Mouse (Mus musculus): Measurements from ENCODE around the gene Aqp1. TPM values are rescaled to one million over a fixed set of nuclear protein-coding genes. Genes with fewer than 3 reads are reported as not detected.

Aqp1 gene
- polyA plus RNA-seq, 1 experiment: 206 TPM

DNA sequence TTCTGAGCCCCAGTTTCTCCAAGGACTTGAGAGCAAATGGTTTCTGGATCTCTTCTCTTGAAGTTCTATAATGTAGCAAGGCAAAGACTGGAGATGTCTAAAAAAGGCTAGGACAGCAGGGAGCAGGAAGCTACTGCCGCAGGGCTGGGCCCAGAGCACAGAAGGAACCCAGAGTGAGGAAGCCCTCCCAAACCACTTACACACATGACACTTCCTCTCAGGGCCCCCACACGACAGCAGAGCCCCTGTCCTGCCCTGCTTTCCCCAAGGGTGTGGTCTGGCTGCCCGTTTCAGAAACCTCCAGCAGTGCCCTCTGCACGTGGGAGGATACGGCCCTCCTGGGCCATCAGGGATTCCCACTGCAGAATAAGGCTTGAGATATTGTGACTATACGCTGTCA lies 4.9 kb upstream of the Aqp1 start:
- TF ChIP-seq POLR2A (IDR thresholded peaks at IDR 0.05; ENCODE audit: low read depth, low read length) (no peak), CTCF (IDR thresholded peaks at IDR 0.05; ENCODE audit: extremely low read depth, insufficient read depth, insufficient read length, insufficient replicate concordance) (no peak)
- no peak for DNase-seq (ENCODE audit: low read depth in 1 of 2, low spot score in 2 of 2)
- 5% methylated on average over 6 of the region's 6 CpGs for WGBS
- no peak overlapping the region for H3K4me3 ChIP-seq (ENCODE audit: extremely low read depth, insufficient read depth, insufficient read length)
- H3K27me3 ChIP-seq (ENCODE audit: control insufficient read depth, insufficient read depth, low read length): no peaks in the 10 kb centered on the region
- H3K4me1 ChIP-seq (ENCODE audit: control insufficient read depth, insufficient read depth, insufficient read length): no peaks in the 10 kb centered on the region
- H3K36me3 ChIP-seq (ENCODE audit: control insufficient read depth, insufficient read depth, low read length): no peaks in the 10 kb centered on the region
- H3K27ac ChIP-seq (ENCODE audit: insufficient read depth, low read length): no peak overlapping the region

DNA sequence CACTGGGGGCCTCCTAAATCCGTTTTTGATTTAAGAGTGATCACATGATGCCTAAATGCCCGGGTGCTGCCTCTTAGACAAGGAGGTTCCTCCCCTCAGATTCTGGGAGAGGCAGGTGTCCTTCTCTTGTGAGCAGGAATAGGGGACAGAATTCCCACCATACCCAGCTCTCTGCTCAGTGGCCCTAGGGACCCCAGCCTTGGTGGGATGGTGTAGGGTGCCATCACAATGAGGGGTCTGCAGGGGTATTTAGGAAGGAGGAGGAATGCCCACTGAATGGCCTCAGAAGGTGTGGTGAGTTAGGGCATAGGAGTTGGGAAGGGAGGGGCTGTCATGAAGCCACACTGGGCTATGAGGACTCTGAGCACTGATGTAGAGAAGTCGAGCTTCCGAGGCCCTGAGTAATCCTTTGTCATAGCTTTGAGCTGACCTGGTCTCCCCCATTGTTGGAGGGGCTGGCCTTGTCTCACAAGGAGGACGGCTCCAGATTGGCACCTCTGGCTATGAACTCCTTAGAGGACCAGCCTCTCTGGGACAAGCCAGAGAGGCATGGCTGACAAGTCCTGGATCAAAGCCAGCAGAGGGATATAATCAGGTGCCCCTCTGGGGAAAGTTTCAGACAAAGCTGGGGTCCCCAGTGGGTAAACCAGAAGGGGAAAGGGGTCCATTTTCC lies 4.0 kb upstream of the Aqp1 start:
- Histone ChIP-seq H3K4me3 (ENCODE audit: extremely low read depth, insufficient read depth, insufficient read length) (no peak overlapping the region), H3K27ac (ENCODE audit: insufficient read depth, low read length) (no peak overlapping the region), H3K4me1 (ENCODE audit: control insufficient read depth, insufficient read depth, insufficient read length) (no peaks in the 10 kb centered on the region), H3K27me3 (ENCODE audit: control insufficient read depth, insufficient read depth, low read length) (no peaks in the 10 kb centered on the region), H3K36me3 (ENCODE audit: control insufficient read depth, insufficient read depth, low read length) (no peaks in the 10 kb centered on the region)
- no peak for DNase-seq (ENCODE audit: low read depth in 1 of 2, low spot score in 2 of 2)
- WGBS: 58% methylated on average over 5 of the region's 5 CpGs
- TF ChIP-seq POLR2A (IDR thresholded peaks at IDR 0.05; ENCODE audit: low read depth, low read length) (no peak), CTCF (IDR thresholded peaks at IDR 0.05; ENCODE audit: extremely low read depth, insufficient read depth, insufficient read length, insufficient replicate concordance) (no peak)

DNA sequence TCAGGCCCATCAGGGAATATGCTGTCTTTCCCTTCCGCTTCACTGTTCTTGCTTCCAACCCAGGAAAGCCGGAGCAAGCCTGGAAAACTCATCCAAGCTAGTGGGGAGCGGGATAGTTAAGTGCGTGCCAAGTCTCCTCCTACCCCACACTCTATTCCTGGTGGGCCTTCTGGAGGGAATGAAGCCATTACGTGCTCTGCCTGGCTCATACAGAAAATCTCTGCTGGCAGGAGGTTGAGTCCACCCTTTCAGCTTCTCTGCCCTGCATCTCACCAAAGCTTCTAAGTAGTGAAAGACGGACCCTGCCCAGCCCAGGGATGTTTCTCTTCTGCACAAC lies 3.5 kb upstream of the Aqp1 start:
- Histone ChIP-seq H3K4me3 (ENCODE audit: extremely low read depth, insufficient read depth, insufficient read length) (no peak overlapping the region), H3K4me1 (ENCODE audit: control insufficient read depth, insufficient read depth, insufficient read length) (no peaks in the 10 kb centered on the region), H3K36me3 (ENCODE audit: control insufficient read depth, insufficient read depth, low read length) (no peaks in the 10 kb centered on the region), H3K27me3 (ENCODE audit: control insufficient read depth, insufficient read depth, low read length) (no peaks in the 10 kb centered on the region), H3K27ac (ENCODE audit: insufficient read depth, low read length) (no peak overlapping the region)
- no peak for DNase-seq (ENCODE audit: low read depth in 1 of 2, low spot score in 2 of 2)
- WGBS: 94% methylated on average over 6 of the region's 6 CpGs
- TF ChIP-seq POLR2A (IDR thresholded peaks at IDR 0.05; ENCODE audit: low read depth, low read length): no peak
- no peak for TF ChIP-seq CTCF (IDR thresholded peaks at IDR 0.05; ENCODE audit: extremely low read depth, insufficient read depth, insufficient read length, insufficient replicate concordance)

DNA sequence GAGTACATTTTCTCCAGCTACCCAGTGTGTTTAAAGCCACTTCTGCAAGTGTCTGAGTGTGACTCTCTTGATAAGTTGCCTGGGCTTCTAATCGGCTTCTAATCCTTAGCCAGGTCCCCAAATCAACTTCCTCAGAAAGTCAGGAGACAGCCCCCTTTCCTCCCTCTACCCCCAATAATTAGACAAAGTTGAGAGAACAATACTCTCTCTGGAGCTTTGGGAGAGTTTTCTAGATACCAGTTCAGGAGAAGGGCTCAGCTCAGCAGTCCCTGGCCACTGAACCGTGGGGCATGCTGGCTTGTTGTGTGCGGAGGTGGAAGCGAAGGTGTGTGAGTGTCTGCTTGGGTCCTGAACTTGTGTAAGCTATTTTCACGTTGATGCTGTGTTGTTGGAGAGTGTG lies 1.0 kb downstream of the Aqp1 start:
- 71% methylated on average over 5 of the region's 5 CpGs for WGBS
- DNase-seq (ENCODE audit: low read depth in 1 of 2, low spot score in 2 of 2): no peak
- Histone ChIP-seq H3K36me3 (ENCODE audit: control insufficient read depth, insufficient read depth, low read length) (no peaks in the 10 kb centered on the region), H3K4me1 (ENCODE audit: control insufficient read depth, insufficient read depth, insufficient read length) (no peaks in the 10 kb centered on the region), H3K27me3 (ENCODE audit: control insufficient read depth, insufficient read depth, low read length) (no peaks in the 10 kb centered on the region), H3K4me3 (ENCODE audit: extremely low read depth, insufficient read depth, insufficient read length) (peak overlapping the region; percentile 40; the same call in 1 of the 2 replicates), H3K27ac (ENCODE audit: insufficient read depth, low read length) (peak overlapping the region; percentile 42)
- TF ChIP-seq POLR2A (IDR thresholded peaks at IDR 0.05; ENCODE audit: low read depth, low read length): no peak
- no peak for TF ChIP-seq CTCF (IDR thresholded peaks at IDR 0.05; ENCODE audit: extremely low read depth, insufficient read depth, insufficient read length, insufficient replicate concordance)

DNA sequence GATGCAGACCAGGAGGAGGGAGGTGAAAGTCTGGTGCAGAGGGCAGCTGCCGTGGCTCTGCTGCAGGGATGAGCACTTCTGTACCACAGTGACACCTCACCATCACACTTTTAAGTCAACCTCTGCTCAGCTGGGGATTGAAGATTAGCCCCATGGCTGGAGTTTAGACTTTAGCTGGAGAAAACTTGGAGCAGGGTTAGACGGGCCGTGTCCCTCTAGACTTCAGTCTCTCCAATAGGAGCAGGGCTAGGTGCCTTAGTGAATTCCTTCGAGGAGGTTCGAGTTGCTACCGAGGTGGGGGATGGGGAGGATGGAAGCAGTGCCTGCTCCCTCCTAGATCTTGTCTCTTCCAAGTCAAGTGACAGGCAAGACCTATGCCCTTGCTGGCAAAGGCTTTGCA lies 1.8 kb downstream of the Aqp1 start:
- peak overlapping the region; percentile 42; the same call in 1 of the 2 replicates for H3K27ac ChIP-seq (ENCODE audit: insufficient read depth, low read length)
- 73% methylated on average over 6 of the region's 6 CpGs for WGBS
- H3K4me3 ChIP-seq (ENCODE audit: extremely low read depth, insufficient read depth, insufficient read length): peak overlapping the region; percentile 28
- no peaks in the 10 kb centered on the region for H3K4me1 ChIP-seq (ENCODE audit: control insufficient read depth, insufficient read depth, insufficient read length)
- no peaks in the 10 kb centered on the region for H3K36me3 ChIP-seq (ENCODE audit: control insufficient read depth, insufficient read depth, low read length)
- H3K27me3 ChIP-seq (ENCODE audit: control insufficient read depth, insufficient read depth, low read length): no peaks in the 10 kb centered on the region
- DNase-seq (ENCODE audit: low read depth in 1 of 2, low spot score in 2 of 2): no peak
- TF ChIP-seq CTCF (IDR thresholded peaks at IDR 0.05; ENCODE audit: extremely low read depth, insufficient read depth, insufficient read length, insufficient replicate concordance): no peak
- TF ChIP-seq POLR2A (IDR thresholded peaks at IDR 0.05; ENCODE audit: low read depth, low read length): no peak

DNA sequence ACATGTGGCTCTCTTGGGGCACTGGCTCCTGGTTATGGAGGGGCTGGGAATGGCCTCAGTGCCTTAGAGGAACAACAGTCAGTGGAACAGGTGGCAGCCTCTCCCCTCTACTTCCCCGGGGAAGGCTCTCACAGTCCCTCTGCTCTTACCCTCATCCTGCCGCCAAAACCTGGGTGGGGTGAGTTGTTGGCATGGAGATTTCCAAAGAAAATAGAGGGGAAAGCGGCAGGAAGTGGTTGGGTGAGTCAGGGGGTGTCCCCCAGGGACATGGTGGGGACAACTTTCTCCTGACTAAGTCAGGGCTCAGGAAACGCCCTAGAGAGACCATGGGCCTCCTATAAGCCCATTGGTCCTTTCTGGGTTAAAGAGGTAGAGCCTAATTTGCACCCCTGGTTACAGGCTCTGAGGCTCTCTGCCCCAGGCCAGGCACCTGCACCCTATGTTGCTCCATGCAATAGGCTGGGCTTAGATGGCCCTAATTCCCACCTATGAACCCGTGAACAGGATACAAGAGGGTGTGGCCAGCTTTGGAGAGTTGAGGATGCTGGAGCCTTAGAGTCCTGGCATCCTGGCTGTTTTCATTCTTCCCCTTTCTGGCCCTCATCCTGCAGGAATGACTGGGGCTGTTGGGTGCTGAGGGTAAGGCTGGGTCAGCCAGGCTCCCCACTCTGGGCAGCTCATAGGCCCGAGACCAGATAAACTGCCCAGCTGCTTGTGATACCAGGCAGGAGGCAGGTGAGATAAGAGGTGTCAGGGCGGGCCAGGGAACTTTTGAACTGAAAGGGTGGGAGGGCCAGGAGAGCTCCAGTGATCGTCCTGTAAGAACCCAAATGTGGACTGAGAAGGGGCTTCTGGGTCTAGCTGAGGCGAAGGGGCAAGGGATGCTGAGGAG lies 2.9 kb downstream of the Aqp1 start:
- H3K27me3 ChIP-seq (ENCODE audit: control insufficient read depth, insufficient read depth, low read length): no peaks in the 10 kb centered on the region
- 52% methylated on average over 9 of the region's 9 CpGs for WGBS
- no peaks in the 10 kb centered on the region for H3K4me1 ChIP-seq (ENCODE audit: control insufficient read depth, insufficient read depth, insufficient read length)
- DNase-seq (ENCODE audit: low read depth in 1 of 2, low spot score in 2 of 2): no peak
- peak overlapping the region; percentile 28 for H3K4me3 ChIP-seq (ENCODE audit: extremely low read depth, insufficient read depth, insufficient read length)
- H3K27ac ChIP-seq (ENCODE audit: insufficient read depth, low read length): peak overlapping the region; percentile 31; the same call in 1 of the 2 replicates
- TF ChIP-seq CTCF (IDR thresholded peaks at IDR 0.05; ENCODE audit: extremely low read depth, insufficient read depth, insufficient read length, insufficient replicate concordance) (no peak), POLR2A (IDR thresholded peaks at IDR 0.05; ENCODE audit: low read depth, low read length) (no peak)
- no peaks in the 10 kb centered on the region for H3K36me3 ChIP-seq (ENCODE audit: control insufficient read depth, insufficient read depth, low read length)

DNA sequence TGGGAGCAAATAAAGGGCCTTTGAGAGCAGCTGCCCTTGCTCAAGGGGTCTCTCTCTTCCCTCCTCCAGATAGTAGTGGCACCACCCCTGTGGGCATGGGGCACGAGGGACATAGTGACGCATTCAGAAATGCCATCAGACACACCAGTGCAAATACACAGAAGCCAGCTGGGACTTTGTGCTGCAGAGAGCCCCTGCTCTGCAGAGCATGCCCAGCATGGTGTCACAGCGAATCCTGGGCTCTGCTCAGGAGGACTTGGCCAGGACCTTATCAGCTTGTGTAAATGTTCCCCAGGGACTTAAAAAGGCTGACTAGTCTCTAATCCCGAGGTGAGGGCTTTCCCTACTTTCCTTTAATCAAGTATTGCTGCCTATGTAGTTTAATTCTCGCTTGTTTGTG lies 5.5 kb downstream of the Aqp1 start:
- Histone ChIP-seq H3K4me1 (ENCODE audit: control insufficient read depth, insufficient read depth, insufficient read length) (no peaks in the 10 kb centered on the region), H3K27me3 (ENCODE audit: control insufficient read depth, insufficient read depth, low read length) (no peaks in the 10 kb centered on the region), H3K4me3 (ENCODE audit: extremely low read depth, insufficient read depth, insufficient read length) (no peak overlapping the region), H3K27ac (ENCODE audit: insufficient read depth, low read length) (no peak overlapping the region), H3K36me3 (ENCODE audit: control insufficient read depth, insufficient read depth, low read length) (no peaks in the 10 kb centered on the region)
- DNase-seq (ENCODE audit: low read depth in 1 of 2, low spot score in 2 of 2): no peak
- TF ChIP-seq CTCF (IDR thresholded peaks at IDR 0.05; ENCODE audit: extremely low read depth, insufficient read depth, insufficient read length, insufficient replicate concordance): no peak
- no peak for TF ChIP-seq POLR2A (IDR thresholded peaks at IDR 0.05; ENCODE audit: low read depth, low read length)
- WGBS: 69% methylated on average over 5 of the region's 5 CpGs
